In genomic region chr19:29655148-29655547, GRCm38 (mm10) we compare ENCODE assay signal across 33 mouse cellular contexts. TPM values are rescaled to one million over a fixed set of nuclear protein-coding genes. Genes with fewer than 3 reads are reported as not detected.
DNase-seq lines count a peak whose midpoint lies in the region; ATAC-seq and TF ChIP-seq lines count a peak whose summit lies in the region.
"Had no signal": no experiment of that assay in that cellular context is flagged by ENCODE, and none has a peak within 500 bp of the region (broad histone marks: within the 10 kb centered on the region; RNA-seq: fewer than 3 reads in every experiment).

No protein-coding gene starts in this region.

- H3K9ac ChIP-seq in hindbrain, embryonic 11.5 days (ENCODE audit: low read depth, low read length): no peak overlapping the region
- no peak overlapping the region for H3K9ac ChIP-seq in hindbrain, embryonic 14.5 days
- H3K9ac ChIP-seq in ES-E14 (ENCODE audit: insufficient read depth, low read depth, low read length, poor library complexity, severe bottlenecking): no peak overlapping the region; the same call in 1 of the 2 replicates
- H3K9ac ChIP-seq in heart, embryonic 11.5 days (ENCODE audit: low read depth, low read length): no peak overlapping the region
- no peak overlapping the region for H3K9ac ChIP-seq in neural tube, embryonic 15.5 days (replicated peaks)
- H3K9ac ChIP-seq: forebrain, embryonic 13.5 days; limb, embryonic 12.5 days; liver, embryonic 15.5 days; lung, embryonic 14.5 days; midbrain, embryonic 15.5 days had no signal

- no peak overlapping the region for H3K27ac ChIP-seq in hindbrain, embryonic 11.5 days (ENCODE audit: low read depth, low read length)
- H3K27ac ChIP-seq in hindbrain, embryonic 14.5 days: no peak overlapping the region
- H3K27ac ChIP-seq in ES-E14 (ENCODE audit: insufficient read depth, low read depth, low read length, poor library complexity, severe bottlenecking): peak overlapping the region; percentile 75; the same call in 1 of the 2 replicates
- no peak overlapping the region for H3K27ac ChIP-seq in heart, embryonic 11.5 days (ENCODE audit: low read depth, low read length)
- no peak overlapping the region for H3K27ac ChIP-seq in neural tube, embryonic 15.5 days (replicated peaks)
- H3K27ac ChIP-seq: forebrain, embryonic 13.5 days; heart, adult 2 months; hindbrain, embryonic 10.5 days; hindbrain, postnatal 0 days; limb, embryonic 12.5 days; liver, embryonic 15.5 days; midbrain, embryonic 15.5 days had no signal

- H3K9me3 ChIP-seq in hindbrain, embryonic 11.5 days (ENCODE audit: control insufficient read depth, low read length): no peaks in the 10 kb centered on the region
- no peaks in the 10 kb centered on the region for H3K9me3 ChIP-seq in hindbrain, embryonic 14.5 days (ENCODE audit: control insufficient read depth, low read length)
- no peaks in the 10 kb centered on the region for H3K9me3 ChIP-seq in ES-E14 (ENCODE audit: control insufficient read depth, insufficient read depth, low read depth, low read length)
- H3K9me3 ChIP-seq in heart, embryonic 11.5 days (replicated peaks; ENCODE audit: control insufficient read depth, low read length): no peaks in the 10 kb centered on the region
- H3K9me3 ChIP-seq in neural tube, embryonic 15.5 days (replicated peaks): no peaks in the 10 kb centered on the region
- H3K9me3 ChIP-seq: forebrain, embryonic 13.5 days; hindbrain, embryonic 10.5 days; limb, embryonic 12.5 days; liver, embryonic 15.5 days; midbrain, embryonic 15.5 days had no signal

- H3K4me3 ChIP-seq in hindbrain, embryonic 11.5 days (ENCODE audit: low read depth, low read length): no peak overlapping the region
- H3K4me3 ChIP-seq in hindbrain, embryonic 14.5 days (replicated peaks; ENCODE audit: low read length): no peak overlapping the region
- no peak overlapping the region for H3K4me3 ChIP-seq in ES-E14 (ENCODE audit: insufficient read depth in 1 of 2, low read depth in 1 of 2, low read length in 2 of 2, poor library complexity in 1 of 2, severe bottlenecking in 1 of 2)
- no peak overlapping the region for H3K4me3 ChIP-seq in heart, embryonic 11.5 days (ENCODE audit: low read depth, low read length)
- no peak overlapping the region for H3K4me3 ChIP-seq in neural tube, embryonic 15.5 days (replicated peaks)
- H3K4me3 ChIP-seq: forebrain, embryonic 13.5 days; heart, adult 2 months; hindbrain, embryonic 10.5 days; limb, embryonic 12.5 days; liver, embryonic 15.5 days; midbrain, embryonic 15.5 days had no signal

- no peaks in the 10 kb centered on the region for H3K36me3 ChIP-seq in hindbrain, embryonic 11.5 days (ENCODE audit: control insufficient read depth, insufficient read depth, low read length)
- no peaks in the 10 kb centered on the region for H3K36me3 ChIP-seq in hindbrain, embryonic 14.5 days (replicated peaks; ENCODE audit: control insufficient read depth, insufficient read depth)
- no peaks in the 10 kb centered on the region for H3K36me3 ChIP-seq in ES-E14 (ENCODE audit: control insufficient read depth, insufficient read depth, low read length, poor library complexity, severe bottlenecking)
- H3K36me3 ChIP-seq in heart, embryonic 11.5 days (ENCODE audit: control insufficient read depth, insufficient read depth, low read length): no peaks in the 10 kb centered on the region
- no peaks in the 10 kb centered on the region for H3K36me3 ChIP-seq in neural tube, embryonic 15.5 days
- H3K36me3 ChIP-seq: hindbrain, embryonic 10.5 days; limb, embryonic 12.5 days; liver, embryonic 15.5 days; midbrain, embryonic 15.5 days had no signal

- no peaks in the 10 kb centered on the region for H3K4me1 ChIP-seq in hindbrain, embryonic 11.5 days (replicated peaks; ENCODE audit: control insufficient read depth, insufficient read depth, low read length)
- H3K4me1 ChIP-seq in hindbrain, embryonic 14.5 days (replicated peaks; ENCODE audit: control insufficient read depth, insufficient read depth, low read length): no peaks in the 10 kb centered on the region
- peaks cover 4 to 27% of the 10 kb centered on the region in 2 experiments for H3K4me1 ChIP-seq in ES-E14 (ENCODE audit: control insufficient read depth in 2 of 2, insufficient read depth in 2 of 2, low read length in 2 of 2, poor library complexity in 1 of 2)
- no peaks in the 10 kb centered on the region for H3K4me1 ChIP-seq in heart, embryonic 11.5 days (ENCODE audit: control insufficient read depth, insufficient read depth, low read length)
- H3K4me1 ChIP-seq in neural tube, embryonic 15.5 days: no peaks in the 10 kb centered on the region
- H3K4me1 ChIP-seq: forebrain, embryonic 13.5 days; midbrain, embryonic 15.5 days had no signal

- 32% methylated on average over 6 of the region's 6 CpGs for WGBS in hindbrain, embryonic 11.5 days
- WGBS in hindbrain, embryonic 14.5 days: 19% methylated on average over 6 of the region's 6 CpGs
- whole genome bisulfite sequencing in heart, embryonic 11.5 days (ENCODE audit: insufficient replicate concordance): 77% methylated on average over 6 of the region's 6 CpGs
- WGBS in neural tube, embryonic 15.5 days: 9% methylated on average over 6 of the region's 6 CpGs

- no peak for ATAC-seq in hindbrain, embryonic 11.5 days (ENCODE audit: low FRiP score)
- no peak for ATAC-seq in hindbrain, embryonic 14.5 days (ENCODE audit: low FRiP score)
- ATAC-seq in heart, embryonic 11.5 days (replicated peaks; ENCODE audit: insufficient number of reproducible peaks, low FRiP score, low TSS enrichment): no peak
- no peak for ATAC-seq in neural tube, embryonic 15.5 days (ENCODE audit: low FRiP score)
- ATAC-seq: forebrain, embryonic 13.5 days; hindbrain, postnatal 0 days; intestine, embryonic 16.5 days; midbrain, embryonic 15.5 days had no signal

- no peaks in the 10 kb centered on the region for H3K27me3 ChIP-seq in hindbrain, embryonic 11.5 days (ENCODE audit: control insufficient read depth, insufficient read depth, low read length)
- H3K27me3 ChIP-seq in hindbrain, embryonic 14.5 days (ENCODE audit: control insufficient read depth, insufficient read depth, low read length): no peaks in the 10 kb centered on the region
- H3K27me3 ChIP-seq in heart, embryonic 11.5 days (ENCODE audit: control insufficient read depth, insufficient read depth, low read length): peaks cover 14% of the 10 kb centered on the region; the same call in 1 of the 2 replicates
- no peaks in the 10 kb centered on the region for H3K27me3 ChIP-seq in neural tube, embryonic 15.5 days (replicated peaks)
- H3K27me3 ChIP-seq: forebrain, embryonic 13.5 days; limb, embryonic 12.5 days; midbrain, embryonic 15.5 days had no signal

- in situ Hi-C loops in ES-E14 (cut with MboI; ENCODE audit: low sequenced_read_pairs in 2 of 2, unreplicated experiment in 2 of 2): no loop called here

- no peak overlapping the region for H3K4me2 ChIP-seq in hindbrain, embryonic 11.5 days (replicated peaks; ENCODE audit: low read depth, low read length)
- H3K4me2 ChIP-seq in hindbrain, embryonic 14.5 days (replicated peaks): no peak overlapping the region
- H3K4me2 ChIP-seq in heart, embryonic 11.5 days: no peak overlapping the region
- no peak overlapping the region for H3K4me2 ChIP-seq in neural tube, embryonic 15.5 days
- H3K4me2 ChIP-seq: forebrain, embryonic 13.5 days; limb, embryonic 12.5 days; liver, embryonic 15.5 days; lung, embryonic 14.5 days; midbrain, embryonic 15.5 days had no signal

- DNase-seq in hindbrain, embryonic 11.5 days (ENCODE audit: low spot score): peak; percentile 6
- no peak for DNase-seq in hindbrain, embryonic 14.5 days (ENCODE audit: low spot score)
- peak; percentile 38 for DNase-seq in right cerebral cortex, adult 18-20 months
- no peak for DNase-seq in right cerebral cortex, postnatal 25 days
- no peak for DNase-seq in ES-E14 (ENCODE audit: low read depth, low spot score)
- peak; percentile 28 for DNase-seq in induced T-regulatory cell, adult 2 months (ENCODE audit: low read depth)
- DNase-seq: adrenal gland, postnatal 14 days; B cell, adult 2 months; cerebellum, adult 11-12 months; cerebellum, adult 9-11 months; heart, adult 2 months; heart, postnatal 14 days; kidney, postnatal 14 days; layer of hippocampus, adult 9-11 months; lung, embryonic 14.5 days; lung, postnatal 14 days; thymus, postnatal 14 days had no signal

TF ChIP-seq in ES-E14, 5 proteins besides CTCF, POLR2A, EP300 and RAD21:
- no peak for TF ChIP-seq MAFK (IDR thresholded peaks at IDR 0.05; ENCODE audit: insufficient read depth, low read depth, low read length)
- no peak for TF ChIP-seq CHD2 (IDR thresholded peaks at IDR 0.05; ENCODE audit: low read depth, low read length)
- TF ChIP-seq ZC3H11A (IDR thresholded peaks at IDR 0.05; ENCODE audit: borderline replicate concordance, low read depth, low read length): no peak
- TF ChIP-seq HCFC1 (IDR thresholded peaks at IDR 0.05; ENCODE audit: borderline replicate concordance, insufficient read depth, low read length): no peak
- no peak for TF ChIP-seq ZNF384 (IDR thresholded peaks at IDR 0.05; ENCODE audit: low read depth, low read length)

RNA-seq across cellular contexts. Expression of gene Ermp1, which starts 6.9 kb away (rescaled TPM):
- 10.9 and 14.1 TPM in 2 replicates for polyA plus RNA-seq in hindbrain, embryonic 11.5 days (2014; fragmentation: Nextera tagmentation; extraction: Ambion mirVana)
- 9.6 and 10.8 TPM in 2 replicates for polyA plus RNA-seq in hindbrain, embryonic 14.5 days (2014; fragmentation: Nextera tagmentation; extraction: Ambion mirVana)
- total RNA-seq in ES-E14 (2012; rRNA removed): 80.2 and 104 TPM in 2 replicates
- 5.0 and 7.1 TPM in 2 replicates for polyA plus RNA-seq in heart, embryonic 11.5 days (2014; fragmentation: Nextera tagmentation; extraction: Ambion mirVana)
- 11.7 and 12.8 TPM in 2 replicates for polyA plus RNA-seq in neural tube, embryonic 15.5 days (2015; fragmentation: Nextera tagmentation; extraction: Ambion mirVana)

RNA-seq across cellular contexts. Expression of gene Mlana, which starts 42.5 kb away (rescaled TPM):
- 0.19 and 0.33 TPM in 2 replicates for polyA plus RNA-seq in hindbrain, embryonic 11.5 days (2014; fragmentation: Nextera tagmentation; extraction: Ambion mirVana)
- not detected in 2 replicates for polyA plus RNA-seq in hindbrain, embryonic 14.5 days (2014; fragmentation: Nextera tagmentation; extraction: Ambion mirVana)
- 3.0 and 4.2 TPM in 2 replicates for total RNA-seq in ES-E14 (2012; rRNA removed)
- 0.30 TPM in 1 of 2 replicates, not detected in the other for polyA plus RNA-seq in heart, embryonic 11.5 days (2014; fragmentation: Nextera tagmentation; extraction: Ambion mirVana)
- polyA plus RNA-seq in neural tube, embryonic 15.5 days (2015; fragmentation: Nextera tagmentation; extraction: Ambion mirVana): not detected in 2 replicates
- total RNA-seq: adrenal gland, postnatal 14 days; gastrocnemius, adult 18-20 months; hindbrain, postnatal 0 days; liver, adult 2 months had no signal
- polyA plus RNA-seq: forebrain, embryonic 13.5 days; hindbrain, postnatal 0 days; intestine, embryonic 16.5 days; kidney, embryonic 14.5 days; limb, embryonic 12.5 days; liver, adult 2 months; liver, embryonic 15.5 days; lung, embryonic 14.5 days; midbrain, embryonic 15.5 days; neural tube, embryonic 11.5 days; small intestine, adult 2 months; stomach, embryonic 14.5 days; testis, adult 2 months had no signal

Comparison
In these comparisons a context has a peak if more than half of its experiments do, and no peak if none do; other contexts are left out.
1. DNase-seq: peak in hindbrain, embryonic 11.5 days (single experiment), right cerebral cortex, adult 18-20 months (single experiment) and induced T-regulatory cell, adult 2 months (single experiment); none in hindbrain, embryonic 14.5 days (single experiment), right cerebral cortex, postnatal 25 days (single experiment) and ES-E14 (single experiment).